Mouse (Mus musculus) lung, postnatal 0 days (tissue): ENCODE measurements around the gene Trim43a.

ENCODE experiments used
- CTCF ChIP-seq: IDR thresholded peaks from 2 replicates; pipeline ENCODE4 v1.5.1; 2016; ENCODE audit warnings: antibody characterized with exemption, mild to moderate bottlenecking
- EP300 ChIP-seq: IDR thresholded peaks from 2 replicates; pipeline ENCODE4 v1.6.1; 2016; ENCODE audit warnings: antibody characterized with exemption, mild to moderate bottlenecking, control low read depth

- TF ChIP-seq CTCF (no peak), EP300 (no peak; the same call in 1 of the 2 replicates)
Measured at GRCm38 (mm10) chr9:88547851-88548613, 32.7 kb upstream of the Trim43a start, which contains the start of gene Zfp949.
